Mouse (Mus musculus): ENCODE results near the gene Rag1.

The Rag1 gene

GRCm38 (mm10) chr2:101638979-101639839 lies 10.1 kb downstream of the Rag1 start:
- no peak for DNase-seq (ENCODE audit: low read depth, low spot score)

GRCm38 (mm10) chr2:101628297-101629236 lies 20.7 kb downstream of the Rag1 start:
- DNase-seq (ENCODE audit: low read depth, low spot score) = peak; percentile 97

GRCm38 (mm10) chr2:101627227-101627626 lies 22.1 kb downstream of the Rag1 start:
- no peak for DNase-seq (ENCODE audit: low read depth, low spot score)

GRCm38 (mm10) chr2:101624526-101624925 lies 24.8 kb downstream of the Rag1 start, which contains the start of gene Rag2:
Gene Rag2 (plus strand): TSS chr2:101624718.
- DNase-seq (ENCODE audit: low read depth, low spot score) = no peak

GRCm38 (mm10) chr2:101624011-101624410 lies 25.3 kb downstream of the Rag1 start:
- no peak for DNase-seq (ENCODE audit: low read depth, low spot score)

- DNase-seq (ENCODE audit: low read depth, low spot score) = no peak
Measured at GRCm38 (mm10) chr2:101623042-101623441, 26.3 kb downstream of the Rag1 start.

GRCm38 (mm10) chr2:101621611-101622010 lies 27.7 kb downstream of the Rag1 start:
- DNase-seq (ENCODE audit: low read depth, low spot score) = no peak

GRCm38 (mm10) chr2:101620899-101621298 lies 28.4 kb downstream of the Rag1 start:
- no peak for DNase-seq (ENCODE audit: low read depth, low spot score)

GRCm38 (mm10) chr2:101618373-101618772 lies 30.9 kb downstream of the Rag1 start:
- DNase-seq (ENCODE audit: low read depth, low spot score) = no peak

- DNase-seq (ENCODE audit: low read depth, low spot score) = no peak
Measured at GRCm38 (mm10) chr2:101615464-101616305, 33.6 kb downstream of the Rag1 start.

GRCm38 (mm10) chr2:101610861-101611260 lies 38.4 kb downstream of the Rag1 start:
- no peak for DNase-seq (ENCODE audit: low read depth, low spot score)

- DNase-seq (ENCODE audit: low read depth, low spot score) = no peak
Measured at GRCm38 (mm10) chr2:101608232-101608894, 40.9 kb downstream of the Rag1 start.

- no peak for DNase-seq (ENCODE audit: low read depth, low spot score)
Measured at GRCm38 (mm10) chr2:101603099-101603498, 46.2 kb downstream of the Rag1 start.

- no peak for DNase-seq (ENCODE audit: low read depth, low spot score)
Measured at GRCm38 (mm10) chr2:101600703-101601102, 48.6 kb downstream of the Rag1 start.

GRCm38 (mm10) chr2:101598190-101599181 lies 50.8 kb downstream of the Rag1 start:
- no peak for DNase-seq (ENCODE audit: low read depth, low spot score)

GRCm38 (mm10) chr2:101597186-101597585 lies 52.1 kb downstream of the Rag1 start:
- DNase-seq (ENCODE audit: low read depth, low spot score) = no peak

- DNase-seq (ENCODE audit: low read depth, low spot score) = no peak
Measured at GRCm38 (mm10) chr2:101594681-101595080, 54.6 kb downstream of the Rag1 start.

GRCm38 (mm10) chr2:101592886-101593285 lies 56.4 kb downstream of the Rag1 start:
- no peak for DNase-seq (ENCODE audit: low read depth, low spot score)

- no peak for DNase-seq (ENCODE audit: low read depth, low spot score)
Measured at GRCm38 (mm10) chr2:101592023-101592841, 57.1 kb downstream of the Rag1 start.

Measured in retina, adult 2 months (tissue).